Mouse (Mus musculus) midbrain, embryonic 12.5 days (tissue): ENCODE results near the gene Ccl2. TPM values are rescaled to one million over a fixed set of nuclear protein-coding genes. Genes with fewer than 3 reads are reported as not detected.

Experiments
- ATAC-seq: fragments of 200-750 bp; cut with Nextera tagmentation; 2 replicates; pipeline ENCODE4 v1.8.0; 2017; ENCODE audit warnings: low read depth, moderate TSS enrichment, moderate library complexity; ENCODE audit not compliant: low FRiP score
- H3K27ac ChIP-seq: fragments of 300-500 bp; sonication (generic); replicated peaks from 2 replicates; pipeline ENCODE4 v1.5.1; 2016; ENCODE audit warnings: mild to moderate bottlenecking
- H3K27me3 ChIP-seq: fragments of 300-500 bp; sonication (generic); 2 replicates; pipeline ENCODE4 v1.6.1; 2016; ENCODE audit warnings: mild to moderate bottlenecking
- H3K36me3 ChIP-seq: fragments of 300-500 bp; sonication (generic); 2 replicates; pipeline ENCODE4 v1.6.1; 2016
- H3K4me1 ChIP-seq: fragments of 300-500 bp; sonication (generic); 2 replicates; pipeline ENCODE4 v1.6.1; 2016
- H3K4me2 ChIP-seq: fragments of 300-500 bp; sonication (generic); replicated peaks from 2 replicates; pipeline ENCODE4 v1.6.1; 2016; ENCODE audit warnings: mild to moderate bottlenecking, moderate library complexity
- H3K4me3 ChIP-seq: fragments of 300-500 bp; sonication (generic); 2 replicates; pipeline ENCODE4 v1.5.1; 2016; ENCODE audit warnings: mild to moderate bottlenecking
- H3K9ac ChIP-seq: fragments of 300-500 bp; sonication (generic); replicated peaks from 2 replicates; pipeline ENCODE4 v1.6.1; 2016; ENCODE audit warnings: mild to moderate bottlenecking, moderate library complexity
- H3K9me3 ChIP-seq: fragments of 300-500 bp; sonication (generic); 2 replicates; pipeline ENCODE4 v1.6.1; 2016; ENCODE audit warnings: mild to moderate bottlenecking
- WGBS: fragments of 180-500 bp; shearing (Covaris S2); methylation state at CpG from one replicate; pipeline ENCODE4 v1.1.7; 2016; 5-methylcytosine and 5-hydroxymethylcytosine counted together
- polyA plus RNA-seq: library from polyadenylated mRNA; unstranded; fragments of >200 nt; fragmentation: Nextera tagmentation; extraction: Ambion mirVana; gene quantifications from 2 replicates; pipeline ENCODE4 v1.2.1, GENCODE M21; 2016

The Ccl2 gene
- 0.82 and 0.98 TPM in 2 replicates for polyA plus RNA-seq

GRCm38 (mm10) chr11:82035356-82035755, at the start of gene Ccl2:
Gene Ccl2, plus strand, starts transcription at chr11:82035571.
- Histone ChIP-seq H3K36me3 (no peaks in the 10 kb centered on the region), H3K4me2 (no peak within 1 kb of the TSS), H3K27ac (no peak within 1 kb of the TSS), H3K9me3 (no peaks in the 10 kb centered on the region), H3K4me1 (no peaks in the 10 kb centered on the region), H3K4me3 (no peak within 1 kb of the TSS), H3K27me3 (no peaks in the 10 kb centered on the region), H3K9ac (no peak within 1 kb of the TSS)
- ATAC-seq, result no peak
- WGBS, result 55% methylated on average over 5 of the region's 5 CpGs

- no peak for ATAC-seq
- Histone ChIP-seq H3K9ac (no peak overlapping the region), H3K4me1 (no peaks in the 10 kb centered on the region), H3K4me2 (no peak overlapping the region), H3K36me3 (no peaks in the 10 kb centered on the region), H3K4me3 (no peak overlapping the region), H3K27ac (no peak overlapping the region), H3K9me3 (no peaks in the 10 kb centered on the region), H3K27me3 (no peaks in the 10 kb centered on the region)
- WGBS, result 68% methylated on average over 10 of the region's 10 CpGs
Observed at GRCm38 (mm10) chr11:81996172-81996841, 39.1 kb upstream of the Ccl2 start.

- Histone ChIP-seq H3K27ac (no peak overlapping the region), H3K9me3 (no peaks in the 10 kb centered on the region), H3K27me3 (no peaks in the 10 kb centered on the region), H3K9ac (no peak overlapping the region), H3K4me1 (no peaks in the 10 kb centered on the region), H3K4me2 (no peak overlapping the region), H3K4me3 (no peak overlapping the region), H3K36me3 (no peaks in the 10 kb centered on the region)
- WGBS, result 82% methylated on average over 5 of the region's 5 CpGs
- ATAC-seq, result no peak
Observed at GRCm38 (mm10) chr11:81997085-81997484, 38.3 kb upstream of the Ccl2 start.

GRCm38 (mm10) chr11:81998646-81999045, 36.7 kb upstream of the Ccl2 start:
- Histone ChIP-seq H3K9ac (no peak overlapping the region), H3K27me3 (no peaks in the 10 kb centered on the region), H3K27ac (no peak overlapping the region), H3K4me1 (no peaks in the 10 kb centered on the region), H3K36me3 (no peaks in the 10 kb centered on the region), H3K4me3 (no peak overlapping the region), H3K9me3 (no peaks in the 10 kb centered on the region), H3K4me2 (no peak overlapping the region)
- 99% methylated on average over 3 of the region's 3 CpGs for WGBS
- no peak for ATAC-seq

- 77% methylated on average over 4 of the region's 4 CpGs for WGBS
- Histone ChIP-seq H3K4me3 (no peak overlapping the region), H3K27me3 (no peaks in the 10 kb centered on the region), H3K9me3 (no peaks in the 10 kb centered on the region), H3K9ac (no peak overlapping the region), H3K27ac (no peak overlapping the region), H3K4me2 (no peak overlapping the region), H3K4me1 (no peaks in the 10 kb centered on the region), H3K36me3 (no peaks in the 10 kb centered on the region)
- no peak for ATAC-seq
Observed at GRCm38 (mm10) chr11:81999469-81999868, 35.9 kb upstream of the Ccl2 start.

GRCm38 (mm10) chr11:82000581-82000980, 34.8 kb upstream of the Ccl2 start:
- Histone ChIP-seq H3K27ac (no peak overlapping the region), H3K4me1 (no peaks in the 10 kb centered on the region), H3K9me3 (no peaks in the 10 kb centered on the region), H3K9ac (no peak overlapping the region), H3K36me3 (no peaks in the 10 kb centered on the region), H3K4me2 (no peak overlapping the region), H3K27me3 (no peaks in the 10 kb centered on the region), H3K4me3 (no peak overlapping the region)
- WGBS, result 62% methylated on average over 5 of the region's 5 CpGs
- ATAC-seq, result no peak

GRCm38 (mm10) chr11:82004810-82005209, 30.6 kb upstream of the Ccl2 start:
- Histone ChIP-seq H3K27ac (no peak overlapping the region), H3K36me3 (no peaks in the 10 kb centered on the region), H3K4me3 (no peak overlapping the region), H3K4me1 (no peaks in the 10 kb centered on the region), H3K27me3 (no peaks in the 10 kb centered on the region), H3K9ac (no peak overlapping the region), H3K4me2 (no peak overlapping the region), H3K9me3 (no peaks in the 10 kb centered on the region)
- WGBS, result 79% methylated on average over 2 of the region's 2 CpGs
- no peak for ATAC-seq

- no peaks in the 10 kb centered on the region for H3K36me3 ChIP-seq
- no peak for ATAC-seq
- WGBS, result 71% methylated on average over 12 of the region's 12 CpGs
- H3K27ac ChIP-seq, result no peak overlapping the region
- no peak overlapping the region for H3K4me3 ChIP-seq
- H3K4me2 ChIP-seq, result no peak overlapping the region
- H3K9ac ChIP-seq, result no peak overlapping the region
- H3K4me1 ChIP-seq, result no peaks in the 10 kb centered on the region
- no peaks in the 10 kb centered on the region for H3K9me3 ChIP-seq
- no peaks in the 10 kb centered on the region for H3K27me3 ChIP-seq
Observed at GRCm38 (mm10) chr11:82006796-82007423, 28.5 kb upstream of the Ccl2 start.

GRCm38 (mm10) chr11:82010115-82010514, 25.3 kb upstream of the Ccl2 start:
- H3K9ac ChIP-seq, result no peak overlapping the region
- no peak for ATAC-seq
- no peak overlapping the region for H3K4me2 ChIP-seq
- H3K4me3 ChIP-seq, result no peak overlapping the region
- no peaks in the 10 kb centered on the region for H3K27me3 ChIP-seq
- no peaks in the 10 kb centered on the region for H3K36me3 ChIP-seq
- H3K9me3 ChIP-seq, result no peaks in the 10 kb centered on the region
- H3K27ac ChIP-seq, result no peak overlapping the region
- 88% methylated on average over 3 of the region's 3 CpGs for WGBS
- no peaks in the 10 kb centered on the region for H3K4me1 ChIP-seq

GRCm38 (mm10) chr11:82011411-82012193, 23.8 kb upstream of the Ccl2 start:
- ATAC-seq, result no peak
- 70% methylated on average over 8 of the region's 8 CpGs for WGBS

GRCm38 (mm10) chr11:82013756-82014155, 21.6 kb upstream of the Ccl2 start:
- WGBS, result 77% methylated on average over 1 of the region's 1 CpGs
- H3K27ac ChIP-seq, result no peak overlapping the region

More at GRCm38 (mm10) chr11:82011411-82012193, 23.8 kb upstream of the Ccl2 start:
- H3K4me1 ChIP-seq, result no peaks in the 10 kb centered on the region
- no peaks in the 10 kb centered on the region for H3K9me3 ChIP-seq
- H3K27ac ChIP-seq, result no peak overlapping the region
- no peak overlapping the region for H3K9ac ChIP-seq
- no peaks in the 10 kb centered on the region for H3K27me3 ChIP-seq
- no peak overlapping the region for H3K4me2 ChIP-seq
- H3K36me3 ChIP-seq, result no peaks in the 10 kb centered on the region
- no peak overlapping the region for H3K4me3 ChIP-seq

GRCm38 (mm10) chr11:82015066-82015465, 20.3 kb upstream of the Ccl2 start:
- Histone ChIP-seq H3K36me3 (no peaks in the 10 kb centered on the region), H3K4me2 (no peak overlapping the region), H3K4me1 (no peaks in the 10 kb centered on the region), H3K27me3 (no peaks in the 10 kb centered on the region), H3K9ac (no peak overlapping the region), H3K9me3 (no peaks in the 10 kb centered on the region), H3K4me3 (no peak overlapping the region), H3K27ac (no peak overlapping the region)
- no peak for ATAC-seq
- WGBS, result 76% methylated on average over 2 of the region's 2 CpGs

More at GRCm38 (mm10) chr11:82013756-82014155, 21.6 kb upstream of the Ccl2 start:
- no peak overlapping the region for H3K4me3 ChIP-seq
- no peak for ATAC-seq
- no peak overlapping the region for H3K9ac ChIP-seq
- H3K4me2 ChIP-seq, result no peak overlapping the region
- H3K36me3 ChIP-seq, result no peaks in the 10 kb centered on the region
- no peaks in the 10 kb centered on the region for H3K9me3 ChIP-seq
- no peaks in the 10 kb centered on the region for H3K4me1 ChIP-seq
- H3K27me3 ChIP-seq, result no peaks in the 10 kb centered on the region
